8 mouse cellular contexts compared by ENCODE assay signal in the genomic region with DNA sequence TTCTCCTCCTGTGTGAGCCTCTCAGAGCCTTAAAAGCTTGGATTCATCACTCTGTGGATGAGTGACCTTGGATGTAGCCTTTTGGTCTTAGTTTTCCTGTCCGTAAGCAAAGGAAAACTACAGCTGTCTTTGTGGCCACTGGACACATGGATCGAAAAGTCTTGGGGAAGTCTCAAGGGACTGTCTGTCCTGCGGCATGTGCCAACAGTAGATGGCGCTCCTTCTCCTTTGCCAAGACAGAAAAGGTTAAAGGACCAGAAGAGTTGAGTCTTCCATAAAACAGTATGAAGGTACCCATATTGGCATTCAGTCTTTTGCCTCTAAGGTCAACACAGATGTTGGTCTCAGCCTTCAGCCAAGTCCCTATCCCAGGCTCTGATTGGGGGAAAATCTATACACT. TPM values are rescaled to one million over a fixed set of nuclear protein-coding genes. Genes with fewer than 3 reads are reported as not detected.
A peak's percentile ranks its signal among the peaks of the same experiment; 100 is the strongest.
DNase-seq lines count a peak whose midpoint lies in the region; ATAC-seq lines count a peak whose summit lies in the region.

No protein-coding gene starts in this region.

- H3K4me3 ChIP-seq in embryonic facial prominence, embryonic 11.5 days (ENCODE audit: low read depth, low read length): no peak overlapping the region
- no peak overlapping the region for H3K4me3 ChIP-seq in kidney, embryonic 14.5 days (ENCODE audit: low read length)

- no peak overlapping the region for H3K9ac ChIP-seq in embryonic facial prominence, embryonic 11.5 days (replicated peaks; ENCODE audit: low read length)
- no peak overlapping the region for H3K9ac ChIP-seq in kidney, embryonic 14.5 days (ENCODE audit: low read depth, low read length)

- H3K36me3 ChIP-seq in embryonic facial prominence, embryonic 11.5 days (replicated peaks; ENCODE audit: control insufficient read depth, insufficient read depth, low read depth, low read length): no peaks in the 10 kb centered on the region
- no peaks in the 10 kb centered on the region for H3K36me3 ChIP-seq in kidney, embryonic 14.5 days (ENCODE audit: control insufficient read depth, insufficient read depth, low read length)

- no peak for ATAC-seq in embryonic facial prominence, embryonic 11.5 days (replicated peaks; ENCODE audit: insufficient number of reproducible peaks, low FRiP score, low TSS enrichment, low read depth)
- peak; percentile 73; the same call in 1 of the 2 replicates for ATAC-seq in kidney, embryonic 14.5 days (ENCODE audit: low FRiP score, low TSS enrichment)

- H3K9me3 ChIP-seq in embryonic facial prominence, embryonic 11.5 days (replicated peaks; ENCODE audit: control insufficient read depth, low read length): no peaks in the 10 kb centered on the region
- no peaks in the 10 kb centered on the region for H3K9me3 ChIP-seq in kidney, embryonic 14.5 days (ENCODE audit: control insufficient read depth, low read length)

- H3K4me2 ChIP-seq in embryonic facial prominence, embryonic 11.5 days (ENCODE audit: low read depth, low read length): no peak overlapping the region
- H3K4me2 ChIP-seq in kidney, embryonic 14.5 days (replicated peaks; ENCODE audit: low read depth, low read length): no peak overlapping the region

- no peaks in the 10 kb centered on the region for H3K27me3 ChIP-seq in embryonic facial prominence, embryonic 11.5 days (ENCODE audit: control insufficient read depth, insufficient read depth, low read length)
- H3K27me3 ChIP-seq in kidney, embryonic 14.5 days (ENCODE audit: control insufficient read depth, insufficient read depth, low read length): no peaks in the 10 kb centered on the region

- DNase-seq in urinary bladder, adult 18-20 months (ENCODE audit: low spot score in 2 of 2): peak; percentile 36 to 53
- DNase-seq in urinary bladder, adult 2 months (ENCODE audit: low spot score): no peak
- peak; percentile 71 for DNase-seq in adrenal gland, postnatal 25 days
- DNase-seq in embryonic facial prominence, embryonic 11.5 days (ENCODE audit: low spot score): peak; percentile 73
- DNase-seq in lung, adult 18-20 months: peak; percentile 48 to 66
- DNase-seq in right cerebral cortex, adult 18-20 months: peak; percentile 55
- DNase-seq in T-cell, adult 2 months (ENCODE audit: low spot score): no peak

- no peak overlapping the region for H3K27ac ChIP-seq in embryonic facial prominence, embryonic 11.5 days (replicated peaks; ENCODE audit: low read depth, low read length)
- H3K27ac ChIP-seq in kidney, embryonic 14.5 days (ENCODE audit: low read depth, low read length): no peak overlapping the region

- 16% methylated on average over 4 of the region's 4 CpGs for WGBS in embryonic facial prominence, embryonic 11.5 days
- 11% methylated on average over 4 of the region's 4 CpGs for WGBS in kidney, embryonic 14.5 days

- H3K4me1 ChIP-seq in embryonic facial prominence, embryonic 11.5 days (ENCODE audit: control insufficient read depth, insufficient read depth, low read length): no peaks in the 10 kb centered on the region
- H3K4me1 ChIP-seq in kidney, embryonic 14.5 days (ENCODE audit: control insufficient read depth, insufficient read depth, low read length): no peaks in the 10 kb centered on the region

RNA-seq across cellular contexts. Expression of a gene that starts 47.6 kb away (rescaled TPM):
- polyA plus RNA-seq in urinary bladder, adult 2 months (2012; rRNA removed): 5.6 and 6.2 TPM in 2 replicates
- total RNA-seq in adrenal gland, postnatal 25 days (2021): 7.6 and 9.3 TPM in 2 replicates
- 2.2 and 2.9 TPM in 2 replicates for polyA plus RNA-seq in embryonic facial prominence, embryonic 11.5 days (2014; fragmentation: Nextera tagmentation; extraction: Ambion mirVana)
- 3.0 and 3.6 TPM in 2 replicates for polyA plus RNA-seq in kidney, embryonic 14.5 days (2014; fragmentation: Nextera tagmentation; extraction: Ambion mirVana)

Comparison
In these comparisons a context has a peak if more than half of its experiments do, and no peak if none do; other contexts are left out.
1. DNase-seq: peak in urinary bladder, adult 18-20 months (2 of 2), adrenal gland, postnatal 25 days (single experiment), embryonic facial prominence, embryonic 11.5 days (single experiment), lung, adult 18-20 months (2 of 2) and right cerebral cortex, adult 18-20 months (single experiment); none in urinary bladder, adult 2 months (single experiment) and T-cell, adult 2 months (single experiment).